32 mouse cellular contexts compared by ENCODE assay signal in genomic region chr7:43781541-43781940, GRCm38 (mm10). TPM values are rescaled to one million over a fixed set of nuclear protein-coding genes. Genes with fewer than 3 reads are reported as not detected.
"Had no signal": no experiment of that assay in that cellular context is flagged by ENCODE, and none has a peak within 500 bp of the region (broad histone marks: within the 10 kb centered on the region; RNA-seq: fewer than 3 reads in every experiment).

No protein-coding gene starts in this region.

- H3K27me3 ChIP-seq: stomach, embryonic 15.5 days had no signal

- H3K27ac ChIP-seq: limb, embryonic 13.5 days; liver, embryonic 13.5 days; midbrain, embryonic 10.5 days; midbrain, embryonic 13.5 days; neural tube, embryonic 13.5 days; stomach, embryonic 15.5 days had no signal

- H3K4me3 ChIP-seq: limb, embryonic 13.5 days; liver, embryonic 13.5 days; midbrain, embryonic 13.5 days; myocyte; neural tube, embryonic 13.5 days; stomach, embryonic 15.5 days had no signal

- H3K36me3 ChIP-seq: limb, embryonic 13.5 days; liver, embryonic 13.5 days; midbrain, embryonic 10.5 days; midbrain, embryonic 13.5 days; neural tube, embryonic 13.5 days; stomach, embryonic 15.5 days had no signal

- H3K9ac ChIP-seq: limb, embryonic 13.5 days; liver, embryonic 13.5 days; midbrain, embryonic 13.5 days; neural tube, embryonic 13.5 days; stomach, embryonic 15.5 days had no signal

- DNase-seq: kidney, adult 18-20 months; kidney, adult 9 months; kidney, postnatal 14 days; kidney, postnatal 4 days; left cerebral cortex, postnatal 4 days; liver, embryonic 13.5 days; lung, adult 2 months; lung, postnatal 14 days; lung, postnatal 4 days; retina, postnatal 1 day; right cerebral cortex, postnatal 25 days; spleen, adult 18-20 months; thymus, adult 18-20 months; thymus, postnatal 36 days had no signal

- H3K9me3 ChIP-seq: limb, embryonic 13.5 days; liver, embryonic 13.5 days; midbrain, embryonic 10.5 days; midbrain, embryonic 13.5 days; neural tube, embryonic 13.5 days; stomach, embryonic 15.5 days had no signal

RNA-seq across cellular contexts. Expression of gene Klk10, which starts 0.7 kb away (rescaled TPM):
- total RNA-seq: left cerebral cortex, adult 8-10 months; left cerebral cortex, postnatal 4 days; liver, adult 2 months; megakaryocyte progenitor cell, adult 5-6 weeks; monocyte, adult 5-6 weeks had no signal
- polyA plus RNA-seq: liver, adult 2 months; liver, embryonic 13.5 days; liver, embryonic 16.5 days; midbrain, embryonic 13.5 days; neural tube, embryonic 13.5 days had no signal

RNA-seq across cellular contexts. Expression of gene Klk11, which starts 7.1 kb away (rescaled TPM):
- total RNA-seq: layer of hippocampus, adult 18-20 months; layer of hippocampus, postnatal 14 days; left cerebral cortex, adult 8-10 months; left cerebral cortex, postnatal 14 days; left cerebral cortex, postnatal 4 days; liver, adult 2 months; megakaryocyte progenitor cell, adult 5-6 weeks; monocyte, adult 5-6 weeks; neutrophil, adult 5-6 weeks had no signal
- polyA plus RNA-seq: kidney, embryonic 16.5 days; liver, adult 2 months; liver, embryonic 13.5 days; liver, embryonic 16.5 days; midbrain, embryonic 10.5 days; midbrain, embryonic 13.5 days; midbrain, embryonic 16.5 days; neural tube, embryonic 13.5 days had no signal

RNA-seq across cellular contexts. Expression of gene Klk9, which starts 10.2 kb away (rescaled TPM):
- total RNA-seq: layer of hippocampus, adult 18-20 months; left cerebral cortex, adult 8-10 months; left cerebral cortex, postnatal 14 days; left cerebral cortex, postnatal 4 days; liver, adult 2 months; megakaryocyte progenitor cell, adult 5-6 weeks; monocyte, adult 5-6 weeks; neutrophil, adult 5-6 weeks had no signal
- polyA plus RNA-seq: kidney, embryonic 16.5 days; liver, adult 2 months; liver, embryonic 13.5 days; liver, embryonic 16.5 days; midbrain, embryonic 10.5 days; myocyte; neural tube, embryonic 13.5 days had no signal

RNA-seq across cellular contexts. Expression of gene Klk12, which starts 12.8 kb away (rescaled TPM):
- total RNA-seq: layer of hippocampus, adult 18-20 months; layer of hippocampus, postnatal 14 days; left cerebral cortex, adult 8-10 months; left cerebral cortex, postnatal 14 days; left cerebral cortex, postnatal 4 days; liver, adult 2 months; megakaryocyte progenitor cell, adult 5-6 weeks; monocyte, adult 5-6 weeks; neutrophil, adult 5-6 weeks had no signal
- polyA plus RNA-seq: kidney, embryonic 16.5 days; limb, embryonic 13.5 days; liver, adult 2 months; liver, embryonic 13.5 days; liver, embryonic 16.5 days; lung, embryonic 16.5 days; midbrain, embryonic 10.5 days; midbrain, embryonic 13.5 days; midbrain, embryonic 16.5 days; neural tube, embryonic 13.5 days had no signal

RNA-seq across cellular contexts. Expression of gene Klk8, which starts 15.8 kb away (rescaled TPM):
- polyA plus RNA-seq: myocyte had no signal
